Mouse (Mus musculus) left cerebral cortex, postnatal 25 days (tissue): ENCODE measurements at regions not wholly inside any gene's neighbourhood (a gene's known extent, or its start where the extent isn't known, plus 50 kb on each side); places are given as distances from the start of the nearest gene placed in this dataset.

ENCODE experiments used
- DNase-seq, 2 experiments: peaks; one replicate each; pipeline ENCODE4 v3.0.0; 2022; ENCODE audit warnings: low spot score in 2 of 2, mixed read lengths in 1 of 2
- intact Hi-C: fragments of 180-260 bp; cut with DNase I; formaldehyde crosslinking; loops from one replicate; pipeline ENCODE4 v1.15.1; 2025

GRCm38 (mm10) chr8:115806579-115806978 lies 99.0 kb upstream of the Maf start:
- intact Hi-C loops = no loop called here
- DNase-seq = peak in 1 of 2 experiments; percentile 18

- intact Hi-C loops = no loop called here
- no peak for DNase-seq
Measured at GRCm38 (mm10) chr8:115806139-115806538, 98.5 kb upstream of the Maf start.

- intact Hi-C loops = no loop called here
- no peak for DNase-seq
Measured at GRCm38 (mm10) chr8:115793587-115793986, 86.0 kb upstream of the Maf start.

DNA sequence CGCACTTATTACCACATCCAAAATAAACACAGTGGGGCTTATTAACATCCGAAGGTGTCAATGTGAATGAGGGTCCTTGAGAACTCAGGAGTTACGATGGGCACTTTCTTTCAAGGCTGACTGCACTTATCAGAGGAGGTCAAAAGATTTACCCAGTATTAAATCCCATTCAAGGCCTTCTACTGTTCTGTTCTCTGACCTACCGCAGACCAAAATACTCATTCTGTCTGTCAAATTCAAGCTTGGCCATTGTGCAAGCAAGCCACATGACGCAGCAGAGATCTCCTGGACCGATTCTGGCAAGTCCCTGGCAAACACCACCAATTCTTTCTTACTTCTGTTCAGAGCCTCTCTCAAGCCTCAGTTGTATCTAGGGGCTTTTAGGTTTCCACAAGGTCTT lies 80.8 kb upstream of the Maf start:
- intact Hi-C loops = no loop called here
- no peak for DNase-seq

- no peak for DNase-seq
- intact Hi-C loops = no loop called here
Measured at GRCm38 (mm10) chr8:115786185-115786584, 78.6 kb upstream of the Maf start.

- no peak for DNase-seq
- intact Hi-C loops = no loop called here
Measured at GRCm38 (mm10) chr8:115785769-115786168, 78.2 kb upstream of the Maf start.

DNA sequence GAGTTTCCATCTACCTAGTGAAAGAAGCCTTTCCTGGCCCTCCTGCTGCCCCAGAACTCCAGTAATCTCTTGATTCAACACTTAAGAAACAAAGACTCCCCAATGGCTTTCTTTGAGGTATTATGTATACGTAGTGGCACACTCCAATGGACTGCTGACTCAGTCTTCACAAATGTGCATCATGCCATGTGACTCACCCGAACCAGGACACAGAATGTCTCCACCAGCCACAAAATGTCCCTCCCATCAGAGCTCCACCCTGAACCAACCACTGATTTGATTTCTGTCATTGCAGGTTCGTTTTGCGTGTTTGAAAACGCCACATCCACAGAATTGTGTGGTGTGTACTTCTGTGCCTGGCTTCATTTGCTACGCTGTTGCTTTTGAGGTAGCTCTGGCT lies 75.8 kb upstream of the Maf start:
- no peak for DNase-seq
- intact Hi-C loops = no loop called here

GRCm38 (mm10) chr8:115778433-115778832 lies 70.8 kb upstream of the Maf start:
- intact Hi-C loops = no loop called here
- DNase-seq = no peak

DNA sequence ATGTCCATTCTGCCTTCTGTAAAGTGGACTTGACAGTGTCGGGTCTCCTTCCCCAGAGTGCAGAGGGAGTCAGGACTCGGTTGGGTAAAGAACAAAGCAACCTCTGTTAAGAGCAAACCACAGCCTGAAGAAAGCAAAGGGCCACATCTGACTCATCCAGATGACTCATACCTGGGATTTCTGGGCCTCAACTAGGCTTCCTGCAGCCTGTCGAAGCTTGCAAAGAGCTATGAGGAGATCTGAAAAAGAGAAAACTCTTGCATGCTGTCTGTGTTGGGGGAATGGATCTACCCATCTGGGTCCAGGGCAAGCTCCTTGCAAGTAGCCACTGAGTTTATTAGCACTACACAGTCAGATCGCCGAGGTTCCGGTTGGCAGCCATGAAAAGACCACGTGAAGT lies 63.5 kb upstream of the Maf start:
- intact Hi-C loops = no loop called here
- peak in 1 of 2 experiments; percentile 30 for DNase-seq

- intact Hi-C loops = no loop called here
- DNase-seq = no peak
Measured at GRCm38 (mm10) chr8:115768631-115769030, 61.0 kb upstream of the Maf start.

GRCm38 (mm10) chr8:115766218-115766898 lies 58.8 kb upstream of the Maf start:
- intact Hi-C loops = no loop called here
- peak in 1 of 2 experiments; percentile 21 for DNase-seq

GRCm38 (mm10) chr8:115764551-115764950 lies 57.0 kb upstream of the Maf start:
- DNase-seq = no peak
- intact Hi-C loops = no loop called here

- intact Hi-C loops = no loop called here
- DNase-seq = no peak
Measured at GRCm38 (mm10) chr8:115758011-115758410, 50.4 kb upstream of the Maf start.
